Mouse (Mus musculus): Measurements from ENCODE around the gene Setd1b. TPM values are rescaled to one million over a fixed set of nuclear protein-coding genes. Genes with fewer than 3 reads are reported as not detected.
A peak's percentile ranks its signal among the peaks of the same experiment; 100 is the strongest.

Setd1b gene
- polyA plus RNA-seq, 1 experiment from 2014 or later, result 13.6 TPM

GRCm38 (mm10) chr5:123130030-123130813, 11.8 kb upstream of the Setd1b start:
- H3K4me1 ChIP-seq, result peaks cover 42% of the 10 kb centered on the region
- no peak overlapping the region for H3K4me2 ChIP-seq
- H3K27ac ChIP-seq, result no peak overlapping the region
- peaks cover 7% of the 10 kb centered on the region; the same call in 1 of the 2 replicates for H3K27me3 ChIP-seq
- peaks cover 50% of the 10 kb centered on the region for H3K36me3 ChIP-seq (replicated peaks)
- WGBS, result 94% methylated on average over 9 of the region's 9 CpGs
- no peaks in the 10 kb centered on the region for H3K9me3 ChIP-seq
- H3K4me3 ChIP-seq (replicated peaks), result no peak overlapping the region
- ATAC-seq (ENCODE audit: low FRiP score), result no peak
- H3K9ac ChIP-seq, result no peak overlapping the region

GRCm38 (mm10) chr5:123130814-123131148, 11.2 kb upstream of the Setd1b start:
- H3K4me2 ChIP-seq, result no peak overlapping the region
- H3K4me1 ChIP-seq, result peaks cover 47% of the 10 kb centered on the region
- 90% methylated on average over 5 of the region's 5 CpGs for WGBS
- peaks cover 45% of the 10 kb centered on the region for H3K36me3 ChIP-seq (replicated peaks)
- peaks cover 7% of the 10 kb centered on the region; the same call in 1 of the 2 replicates for H3K27me3 ChIP-seq
- H3K4me3 ChIP-seq (replicated peaks), result no peak overlapping the region
- no peak overlapping the region for H3K27ac ChIP-seq
- H3K9ac ChIP-seq, result no peak overlapping the region
- no peak for ATAC-seq (ENCODE audit: low FRiP score)
- no peaks in the 10 kb centered on the region for H3K9me3 ChIP-seq

GRCm38 (mm10) chr5:123132308-123133071, 9.5 kb upstream of the Setd1b start, which contains the start of gene Rhof:
Gene Rhof, minus strand, starts transcription at chr5:123132692.
- Histone ChIP-seq H3K9me3 (no peaks in the 10 kb centered on the region), H3K4me2 (peak within 1 kb of the TSS; percentile 100), H3K4me3 (replicated peaks) (peak within 1 kb of the TSS; percentile 31), H3K27ac (peak within 1 kb of the TSS; percentile 100), H3K4me1 (peaks cover 64% of the 10 kb centered on the region), H3K9ac (peak within 1 kb of the TSS; percentile 47), H3K27me3 (peaks cover 7% of the 10 kb centered on the region; the same call in 1 of the 2 replicates), H3K36me3 (replicated peaks) (peaks cover 45% of the 10 kb centered on the region)
- WGBS, result 2% methylated on average over 44 of the region's 44 CpGs
- peak; percentile 36 for ATAC-seq (ENCODE audit: low FRiP score)

GRCm38 (mm10) chr5:123133083-123133783, 8.8 kb upstream of the Setd1b start:
- ATAC-seq (ENCODE audit: low FRiP score), result peak; percentile 6; the same call in 1 of the 2 replicates
- Histone ChIP-seq H3K9me3 (no peaks in the 10 kb centered on the region), H3K27ac (peak overlapping the region; percentile 100), H3K36me3 (replicated peaks) (peaks cover 46% of the 10 kb centered on the region), H3K4me3 (replicated peaks) (peak overlapping the region; percentile 13), H3K4me1 (peaks cover 71% of the 10 kb centered on the region), H3K27me3 (peaks cover 7% of the 10 kb centered on the region; the same call in 1 of the 2 replicates), H3K4me2 (peak overlapping the region; percentile 100), H3K9ac (no peak overlapping the region)
- WGBS, result 19% methylated on average over 18 of the region's 18 CpGs

- peaks cover 42% of the 10 kb centered on the region for H3K36me3 ChIP-seq (replicated peaks)
- peak overlapping the region; percentile 100 for H3K4me2 ChIP-seq
- peak overlapping the region; percentile 100 for H3K27ac ChIP-seq
- peaks cover 73% of the 10 kb centered on the region for H3K4me1 ChIP-seq
- H3K9me3 ChIP-seq, result no peaks in the 10 kb centered on the region
- WGBS, result 22% methylated on average over 6 of the region's 7 CpGs
- H3K9ac ChIP-seq, result peak overlapping the region; percentile 99
- ATAC-seq (ENCODE audit: low FRiP score), result 0 out of 2 replicates have a peak, but pooled peaks have one; percentile 3
- peak overlapping the region; percentile 13 for H3K4me3 ChIP-seq (replicated peaks)
- peaks cover 7% of the 10 kb centered on the region; the same call in 1 of the 2 replicates for H3K27me3 ChIP-seq
Observed at GRCm38 (mm10) chr5:123133784-123134143, 8.2 kb upstream of the Setd1b start.

- 38% methylated on average over 13 of the region's 13 CpGs for WGBS
- no peak for ATAC-seq (ENCODE audit: low FRiP score)
- peak overlapping the region; percentile 81 for H3K4me3 ChIP-seq (replicated peaks)
- H3K27ac ChIP-seq, result peak overlapping the region; percentile 100
- peak overlapping the region; percentile 100 for H3K4me2 ChIP-seq
- peak overlapping the region; percentile 99 for H3K9ac ChIP-seq
- no peaks in the 10 kb centered on the region for H3K9me3 ChIP-seq
- H3K4me1 ChIP-seq, result peaks cover 73% of the 10 kb centered on the region
- peaks cover 7% of the 10 kb centered on the region; the same call in 1 of the 2 replicates for H3K27me3 ChIP-seq
- peaks cover 36% of the 10 kb centered on the region for H3K36me3 ChIP-seq (replicated peaks)
Observed at GRCm38 (mm10) chr5:123134186-123134874, 7.7 kb upstream of the Setd1b start.

GRCm38 (mm10) chr5:123134875-123135382, 7.1 kb upstream of the Setd1b start:
- Histone ChIP-seq H3K4me3 (replicated peaks) (peak overlapping the region; percentile 81), H3K4me2 (peak overlapping the region; percentile 100), H3K27me3 (peaks cover 7% of the 10 kb centered on the region; the same call in 1 of the 2 replicates), H3K36me3 (replicated peaks) (peaks cover 31% of the 10 kb centered on the region), H3K4me1 (peaks cover 73% of the 10 kb centered on the region), H3K27ac (peak overlapping the region; percentile 100), H3K9me3 (no peaks in the 10 kb centered on the region), H3K9ac (peak overlapping the region; percentile 99)
- ATAC-seq (ENCODE audit: low FRiP score), result no peak
- WGBS, result 19% methylated on average over 8 of the region's 8 CpGs

GRCm38 (mm10) chr5:123135471-123136360, 6.3 kb upstream of the Setd1b start:
- WGBS, result 5% methylated on average over 30 of the region's 30 CpGs
- Histone ChIP-seq H3K9me3 (no peaks in the 10 kb centered on the region), H3K4me3 (replicated peaks) (peak overlapping the region; percentile 81), H3K36me3 (replicated peaks) (peaks cover 23% of the 10 kb centered on the region), H3K9ac (peak overlapping the region; percentile 99), H3K4me1 (peaks cover 73% of the 10 kb centered on the region), H3K27me3 (peaks cover 7% of the 10 kb centered on the region; the same call in 1 of the 2 replicates), H3K27ac (peak overlapping the region; percentile 100), H3K4me2 (peak overlapping the region; percentile 100)
- ATAC-seq (ENCODE audit: low FRiP score), result no peak

- ATAC-seq (ENCODE audit: low FRiP score), result no peak
- H3K4me3 ChIP-seq (replicated peaks), result peak overlapping the region; percentile 81
- H3K9ac ChIP-seq, result peak overlapping the region; percentile 99
- H3K27ac ChIP-seq, result peak overlapping the region; percentile 100
- WGBS, result under 1% methylated on average over 13 of the region's 13 CpGs
- H3K4me2 ChIP-seq, result peak overlapping the region; percentile 100
- H3K9me3 ChIP-seq, result no peaks in the 10 kb centered on the region
- H3K27me3 ChIP-seq, result peaks cover 3% of the 10 kb centered on the region; the same call in 1 of the 2 replicates
- peaks cover 69% of the 10 kb centered on the region for H3K4me1 ChIP-seq
- peaks cover 18% of the 10 kb centered on the region for H3K36me3 ChIP-seq (replicated peaks)
Observed at GRCm38 (mm10) chr5:123136361-123137043, 5.5 kb upstream of the Setd1b start.

Measured in forebrain, embryonic 12.5 days (tissue).